14 mouse cellular contexts compared by ENCODE assay signal in genomic region chr5:107046501-107046931, GRCm38 (mm10).
A peak's percentile ranks its signal among the peaks of the same experiment; 100 is the strongest.
DNase-seq lines count a peak whose midpoint lies in the region; ATAC-seq and TF ChIP-seq lines count a peak whose summit lies in the region.
"Had no signal": no experiment of that assay in that cellular context is flagged by ENCODE, and none has a peak within 500 bp of the region (broad histone marks: within the 10 kb centered on the region; RNA-seq: fewer than 3 reads in every experiment).

No protein-coding gene starts in this region.

- H3K4me3 ChIP-seq in heart, adult 2 months: no peak overlapping the region
- H3K4me3 ChIP-seq in kidney, embryonic 15.5 days (replicated peaks): no peak overlapping the region
- H3K4me3 ChIP-seq: embryonic facial prominence, embryonic 12.5 days; left cerebral cortex, adult 2 months; megakaryocyte, embryonic 14.5 days; neural tube, embryonic 13.5 days had no signal

- no peak overlapping the region for H3K9ac ChIP-seq in heart, adult 2 months (ENCODE audit: low read depth, low read length)
- H3K9ac ChIP-seq in kidney, embryonic 15.5 days: no peak overlapping the region
- H3K9ac ChIP-seq: embryonic facial prominence, embryonic 12.5 days; neural tube, embryonic 13.5 days had no signal

- no peak for TF ChIP-seq CTCF in heart, adult 2 months (IDR thresholded peaks at IDR 0.05)

- ATAC-seq in kidney, embryonic 15.5 days (replicated peaks; ENCODE audit: low FRiP score): peak; percentile 49; the same call in 1 of the 2 replicates
- ATAC-seq: Patski had no signal

- WGBS in heart, adult 2 months: 15% methylated on average over 4 of the region's 4 CpGs
- 27% methylated on average over 4 of the region's 4 CpGs for WGBS in kidney, embryonic 15.5 days

- no peaks in the 10 kb centered on the region for H3K79me2 ChIP-seq in heart, adult 2 months (replicated peaks; ENCODE audit: control insufficient read depth, insufficient read depth, low read length)

- peak; percentile 21; the same call in 1 of the 2 replicates for TF ChIP-seq POLR2A in heart, adult 2 months (IDR thresholded peaks at IDR 0.05; ENCODE audit: insufficient read depth, low read depth, low read length)

- no peak for TF ChIP-seq EP300 in heart, adult 2 months (IDR thresholded peaks at IDR 0.05; ENCODE audit: insufficient read depth, low read depth, low read length)

- H3K27me3 ChIP-seq in heart, adult 2 months (ENCODE audit: control insufficient read depth, insufficient read depth, low read length): no peaks in the 10 kb centered on the region
- no peaks in the 10 kb centered on the region for H3K27me3 ChIP-seq in kidney, embryonic 15.5 days
- H3K27me3 ChIP-seq: embryonic facial prominence, embryonic 12.5 days; neural tube, embryonic 13.5 days; Patski had no signal

- no peaks in the 10 kb centered on the region for H3K9me3 ChIP-seq in kidney, embryonic 15.5 days (replicated peaks)
- H3K9me3 ChIP-seq: embryonic facial prominence, embryonic 12.5 days; megakaryocyte, embryonic 14.5 days; neural tube, embryonic 13.5 days had no signal

- DNase-seq in gastrocnemius, postnatal 25 days: peak; percentile 18
- no peak for DNase-seq in gastrocnemius, postnatal 4 days (ENCODE audit: low spot score in 2 of 2)
- peak in 1 of 2 experiments; percentile 50 for DNase-seq in heart, adult 2 months
- peak; percentile 61 for DNase-seq in lung, postnatal 25 days (ENCODE audit: low spot score)
- no peak for DNase-seq in layer of hippocampus, postnatal 10 days (ENCODE audit: low spot score in 2 of 2)
- no peak for DNase-seq in retina, postnatal 1 day
- no peak for DNase-seq in layer of hippocampus, adult 8-10 months (ENCODE audit: low spot score in 2 of 2)
- DNase-seq: gastrocnemius, postnatal 10 days had no signal

- intact Hi-C loops in heart, adult 2 months (cut with DNase I): no loop called here

- no peak overlapping the region for H3K4me2 ChIP-seq in kidney, embryonic 15.5 days
- H3K4me2 ChIP-seq: embryonic facial prominence, embryonic 12.5 days; neural tube, embryonic 13.5 days had no signal

- peaks cover 4% of the 10 kb centered on the region for H3K4me1 ChIP-seq in heart, adult 2 months (ENCODE audit: control insufficient read depth, insufficient read depth, low read length)
- H3K4me1 ChIP-seq in kidney, embryonic 15.5 days: peaks cover 33% of the 10 kb centered on the region
- H3K4me1 ChIP-seq: megakaryocyte, embryonic 14.5 days; neural tube, embryonic 13.5 days had no signal

- no peaks in the 10 kb centered on the region for H3K36me3 ChIP-seq in heart, adult 2 months (ENCODE audit: control insufficient read depth, insufficient read depth, low read length)
- H3K36me3 ChIP-seq in kidney, embryonic 15.5 days: no peaks in the 10 kb centered on the region
- H3K36me3 ChIP-seq: embryonic facial prominence, embryonic 12.5 days; neural tube, embryonic 13.5 days had no signal

- H3K27ac ChIP-seq in heart, adult 2 months: peak overlapping the region; percentile 42
- peak overlapping the region; percentile 85 for H3K27ac ChIP-seq in kidney, embryonic 15.5 days
- H3K27ac ChIP-seq: embryonic facial prominence, embryonic 12.5 days; left cerebral cortex, adult 2 months; neural tube, embryonic 13.5 days had no signal

Comparison
In these comparisons a context has a peak if more than half of its experiments do, and no peak if none do; other contexts are left out.
1. DNase-seq: peak in gastrocnemius, postnatal 25 days (single experiment) and lung, postnatal 25 days (single experiment); none in gastrocnemius, postnatal 4 days (0 of 2), layer of hippocampus, postnatal 10 days (0 of 2), retina, postnatal 1 day (single experiment) and layer of hippocampus, adult 8-10 months (0 of 2).